Mouse (Mus musculus) brown adipose tissue, adult 24 weeks (tissue): ENCODE results near the gene Chmp1a. TPM values are rescaled to one million over a fixed set of nuclear protein-coding genes. Genes with fewer than 3 reads are reported as not detected.
"Not testable (repeated sequence)": the region's sequence is repeated elsewhere in the genome, so short reads cannot be mapped to it uniquely, and the experiment has no call there.

Experiments used
- H3K27ac ChIP-seq: fragments of 200-500 bp; replicated peaks from 2 replicates; pipeline ENCODE4 v1.5.1; 2012; ENCODE audit warnings: low read depth, mild to moderate bottlenecking, low read length
- H3K4me1 ChIP-seq: fragments of 200-500 bp; 2 replicates; pipeline ENCODE4 v1.6.1; 2012; ENCODE audit warnings: low read length, mixed read lengths; ENCODE audit not compliant: control insufficient read depth, insufficient read depth, insufficient read length
- H3K4me3 ChIP-seq: fragments of 200-500 bp; 2 replicates; pipeline ENCODE4 v1.5.1; 2012; ENCODE audit warnings: low read depth, mild to moderate bottlenecking, low read length, moderate library complexity; ENCODE audit not compliant: insufficient read depth
- polyA plus RNA-seq: library from polyadenylated mRNA; stranded (reverse); fragments of >200 nt; gene quantifications from 2 replicates; pipeline ENCODE4 v1.2.4, GENCODE M21; 2012; ENCODE audit not compliant: missing spikeins, insufficient read depth, insufficient read length

Gene Chmp1a
- polyA plus RNA-seq: 34.7 and 39.5 TPM in 2 replicates

GRCm38 (mm10) chr8:123212321-123213117 is at the start of gene Chmp1a, which contains the start of gene Spata33:
Gene Chmp1a (minus strand): TSS chr8:123212763.
Gene Spata33 (plus strand): TSS chr8:123212832.
- peak within 1 kb of the TSS; percentile 97 for H3K4me3 ChIP-seq
- H3K4me1 ChIP-seq: no peaks in the 10 kb centered on the region
- peak within 1 kb of the TSS; percentile 63 for H3K27ac ChIP-seq

- H3K27ac ChIP-seq, H3K4me1 ChIP-seq, H3K4me3 ChIP-seq: not testable (repeated sequence)
These were observed 45.0 kb upstream of the Chmp1a start for GRCm38 (mm10) chr8:123257593-123257992.

GRCm38 (mm10) chr8:123257114-123257513 is 44.6 kb upstream of the Chmp1a start:
- H3K4me1 ChIP-seq: peaks cover 8% of the 10 kb centered on the region; the same call in 1 of the 2 replicates
- H3K4me3 ChIP-seq: no peak overlapping the region
- H3K27ac ChIP-seq: no peak overlapping the region

- Histone ChIP-seq H3K27ac (no peak overlapping the region), H3K4me1 (peaks cover 8% of the 10 kb centered on the region; the same call in 1 of the 2 replicates)
These were observed 42.6 kb upstream of the Chmp1a start for GRCm38 (mm10) chr8:123255170-123255569.

GRCm38 (mm10) chr8:123254099-123254885 is 41.7 kb upstream of the Chmp1a start, which contains the start of the genes Zfp276 and Vps9d1:
Gene Zfp276 (plus strand): TSS chr8:123254195.
Gene Vps9d1 (minus strand): TSS chr8:123254348.
- peaks cover 8% of the 10 kb centered on the region; the same call in 1 of the 2 replicates for H3K4me1 ChIP-seq
- peak within 1 kb of the TSS; percentile 83 for H3K27ac ChIP-seq
- peak within 1 kb of the TSS; percentile 93 for H3K4me3 ChIP-seq

More at GRCm38 (mm10) chr8:123255170-123255569, 42.6 kb upstream of the Chmp1a start:
- H3K4me3 ChIP-seq: peak overlapping the region; percentile 93

GRCm38 (mm10) chr8:123253451-123254098 is 41.0 kb upstream of the Chmp1a start:
- Histone ChIP-seq H3K27ac (peak overlapping the region; percentile 59), H3K4me1 (peaks cover 8% of the 10 kb centered on the region; the same call in 1 of the 2 replicates), H3K4me3 (peak overlapping the region; percentile 89)

- Histone ChIP-seq H3K27ac (0 out of 2 replicates have a peak overlapping the region, but pooled peaks have one; percentile 21), H3K4me3 (peak overlapping the region; percentile 89), H3K4me1 (peaks cover 8% of the 10 kb centered on the region; the same call in 1 of the 2 replicates)
These were observed 40.4 kb upstream of the Chmp1a start for GRCm38 (mm10) chr8:123252925-123253324.

GRCm38 (mm10) chr8:123250940-123251339 is 38.4 kb upstream of the Chmp1a start:
- H3K4me1 ChIP-seq: peaks cover 5% of the 10 kb centered on the region; the same call in 1 of the 2 replicates
- no peak overlapping the region for H3K27ac ChIP-seq
- H3K4me3 ChIP-seq: no peak overlapping the region

GRCm38 (mm10) chr8:123248596-123248995 is 36.0 kb upstream of the Chmp1a start:
- no peak overlapping the region for H3K27ac ChIP-seq
- no peak overlapping the region for H3K4me3 ChIP-seq
- no peaks in the 10 kb centered on the region for H3K4me1 ChIP-seq

GRCm38 (mm10) chr8:123247748-123248147 is 35.2 kb upstream of the Chmp1a start:
- H3K4me3 ChIP-seq: no peak overlapping the region
- H3K4me1 ChIP-seq: no peaks in the 10 kb centered on the region
- no peak overlapping the region for H3K27ac ChIP-seq

- H3K27ac ChIP-seq: no peak overlapping the region
- no peak overlapping the region for H3K4me3 ChIP-seq
- no peaks in the 10 kb centered on the region for H3K4me1 ChIP-seq
These were observed 33.0 kb upstream of the Chmp1a start for GRCm38 (mm10) chr8:123245543-123245942.

- no peak overlapping the region for H3K27ac ChIP-seq
- no peak overlapping the region for H3K4me3 ChIP-seq
These were observed 31.8 kb upstream of the Chmp1a start for GRCm38 (mm10) chr8:123244382-123244781.

GRCm38 (mm10) chr8:123243053-123243452 is 30.5 kb upstream of the Chmp1a start:
- H3K4me1 ChIP-seq: no peaks in the 10 kb centered on the region
- H3K27ac ChIP-seq: no peak overlapping the region
- no peak overlapping the region for H3K4me3 ChIP-seq

More at GRCm38 (mm10) chr8:123244382-123244781, 31.8 kb upstream of the Chmp1a start:
- no peaks in the 10 kb centered on the region for H3K4me1 ChIP-seq

GRCm38 (mm10) chr8:123242107-123242923 is 29.8 kb upstream of the Chmp1a start:
- no peak overlapping the region for H3K4me3 ChIP-seq
- H3K27ac ChIP-seq: no peak overlapping the region
- no peaks in the 10 kb centered on the region for H3K4me1 ChIP-seq
